Mouse (Mus musculus) brain, adult 2 months (tissue): Measurements from ENCODE around the gene Dthd1.

Experiments used
- DNase-seq: peaks from one replicate; pipeline ENCODE4 v3.0.0; 2011; ENCODE audit warnings: low read depth, low spot score

The Dthd1 gene

GRCm38 (mm10) chr5:62858282-62858681 is 44.7 kb downstream of the Dthd1 start:
- DNase-seq = peak; percentile 9

GRCm38 (mm10) chr5:62864348-62864747 is 50.7 kb downstream of the Dthd1 start:
- DNase-seq = peak; percentile 58

- no peak for DNase-seq
Measured at GRCm38 (mm10) chr5:62867003-62867402, 53.4 kb downstream of the Dthd1 start.

GRCm38 (mm10) chr5:62879530-62879929 is 65.9 kb downstream of the Dthd1 start:
- DNase-seq = no peak

- peak; percentile 72 for DNase-seq
Measured at GRCm38 (mm10) chr5:62895326-62895725, 81.7 kb downstream of the Dthd1 start.

GRCm38 (mm10) chr5:62906954-62907353 is 93.3 kb downstream of the Dthd1 start:
- peak; percentile 34 for DNase-seq

GRCm38 (mm10) chr5:62909074-62909473 is 95.5 kb downstream of the Dthd1 start:
- DNase-seq = peak; percentile 6

GRCm38 (mm10) chr5:62924616-62925015 is 111.0 kb downstream of the Dthd1 start:
- no peak for DNase-seq
